Mouse (Mus musculus) myocyte (in vitro differentiated cells): ENCODE measurements around the gene Pde7b.

Source experiments
- E2F4 ChIP-seq: IDR thresholded peaks from one replicate; pipeline ENCODE4 v1.6.1; 2011; ENCODE audit warnings: mild to moderate bottlenecking, control low read depth, moderate library complexity; ENCODE audit not compliant: insufficient read depth
- MAX ChIP-seq: IDR thresholded peaks from one replicate; pipeline ENCODE4 v1.6.1; 2011; ENCODE audit warnings: low read depth, mild to moderate bottlenecking, control low read depth
- MYOD1 ChIP-seq, 3 experiments: IDR thresholded peaks; one replicate each; pipeline ENCODE4 v1.6.1; 2011; ENCODE audit warnings: control low read depth in 2 of 3, low read depth in 2 of 3, mild to moderate bottlenecking in 2 of 3, moderate library complexity in 1 of 3; ENCODE audit not compliant: insufficient read length in 2 of 3, control insufficient read depth in 1 of 3
- POLR2A ChIP-seq: IDR thresholded peaks from one replicate; pipeline ENCODE4 v1.6.1; 2011; ENCODE audit warnings: low read depth, mild to moderate bottlenecking, control low read depth, moderate library complexity; ENCODE audit not compliant: insufficient read length
- POLR2AphosphoS2 ChIP-seq: IDR thresholded peaks from one replicate; pipeline ENCODE4 v1.6.1; 2011; ENCODE audit warnings: low read depth, control low read depth; ENCODE audit not compliant: insufficient read length
- TCF12 ChIP-seq: IDR thresholded peaks from one replicate; pipeline ENCODE4 v1.6.1; 2011; ENCODE audit warnings: mild to moderate bottlenecking, control low read depth; ENCODE audit not compliant: poor library complexity, insufficient read depth, severe bottlenecking
- USF1 ChIP-seq: IDR thresholded peaks from one replicate; pipeline ENCODE4 v1.6.1; 2011; ENCODE audit warnings: low read depth, mild to moderate bottlenecking, control low read depth, moderate library complexity

- TF ChIP-seq POLR2A, result no peak
- no peak for TF ChIP-seq MYOD1 (IDR thresholded peaks at IDR 0.05; ENCODE audit: control insufficient read depth in 1 of 3, insufficient read length in 2 of 3, low read depth in 2 of 3)
- no peak for TF ChIP-seq USF1
- no peak for TF ChIP-seq POLR2AphosphoS2
- no peak for TF ChIP-seq MAX
- TF ChIP-seq TCF12, result no peak
- no peak for TF ChIP-seq E2F4
These were observed 53.3 kb downstream of the Pde7b start for GRCm38 (mm10) chr10:20671621-20672020.
